Mouse (Mus musculus): ENCODE results near the gene Tmprss13. TPM values are rescaled to one million over a fixed set of nuclear protein-coding genes. Genes with fewer than 3 reads are reported as not detected.

Tmprss13 gene
- polyA plus RNA-seq, 1 experiment from 2014 or later: 0.11 TPM

DNA sequence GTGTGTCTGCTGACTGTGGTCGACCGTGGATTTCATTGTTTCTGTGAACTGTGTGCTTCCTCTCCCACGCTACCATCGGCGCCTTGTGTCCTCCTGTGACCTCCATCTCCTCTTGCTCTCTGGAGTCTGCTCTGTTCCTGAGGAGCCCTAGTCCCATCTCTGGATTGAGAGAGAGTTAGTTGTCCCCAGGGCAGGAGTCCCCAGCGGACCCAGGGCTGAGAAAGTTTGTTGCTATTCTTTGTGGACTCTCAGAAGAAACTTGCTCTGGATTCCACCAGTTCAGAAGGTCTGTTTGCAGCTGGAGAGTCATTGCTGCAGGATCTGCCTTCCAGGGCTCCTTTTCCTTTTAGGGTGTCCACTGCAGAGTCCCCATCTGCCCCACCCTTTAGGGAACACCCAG lies 76.3 kb downstream of the Tmprss13 start:
- H3K4me3 ChIP-seq (ENCODE audit: low read depth, low read length): no peak overlapping the region
- H3K27ac ChIP-seq (ENCODE audit: low read depth, low read length): no peak overlapping the region
- ATAC-seq (replicated peaks; ENCODE audit: low FRiP score): no peak
- H3K9me3 ChIP-seq (ENCODE audit: control insufficient read depth, low read length): no peaks in the 10 kb centered on the region
- DNase-seq (ENCODE audit: low spot score): no peak
- no peaks in the 10 kb centered on the region; the same call in 1 of the 2 replicates for H3K36me3 ChIP-seq (ENCODE audit: control insufficient read depth, insufficient read depth, low read length)
- H3K4me1 ChIP-seq (replicated peaks; ENCODE audit: control insufficient read depth, insufficient read depth, low read length): no peaks in the 10 kb centered on the region
- no peak overlapping the region for H3K9ac ChIP-seq (ENCODE audit: low read length)
- WGBS: 97% methylated on average over 6 of the region's 6 CpGs
- no peaks in the 10 kb centered on the region for H3K27me3 ChIP-seq (ENCODE audit: control insufficient read depth, insufficient read depth, low read length)
- H3K4me2 ChIP-seq (ENCODE audit: low read depth, low read length, severe bottlenecking): no peak overlapping the region

DNA sequence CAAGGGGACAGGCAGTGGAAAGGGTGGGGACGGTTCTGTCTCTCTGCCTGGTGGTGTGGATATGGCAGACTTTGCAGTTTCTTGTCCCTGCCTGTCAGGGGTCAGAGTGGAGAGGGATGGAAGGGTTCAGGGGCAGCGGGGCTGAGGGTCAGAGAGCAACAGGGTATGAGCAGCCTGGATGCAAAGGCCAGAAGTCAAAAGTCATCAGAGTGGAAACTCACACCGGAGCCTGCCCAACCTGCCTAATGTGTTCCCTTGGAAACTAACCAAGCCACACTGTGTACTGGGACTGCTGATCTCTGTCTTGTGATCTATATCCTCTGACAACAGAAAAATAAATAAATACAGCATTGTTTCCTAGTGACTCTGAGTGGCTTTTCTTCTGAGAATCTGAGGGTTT lies 76.9 kb downstream of the Tmprss13 start:
- ATAC-seq (replicated peaks; ENCODE audit: low FRiP score): no peak
- no peak overlapping the region for H3K27ac ChIP-seq (ENCODE audit: low read depth, low read length)
- no peaks in the 10 kb centered on the region for H3K9me3 ChIP-seq (ENCODE audit: control insufficient read depth, low read length)
- 79% methylated on average over 3 of the region's 3 CpGs for WGBS
- DNase-seq (ENCODE audit: low spot score): no peak
- H3K4me1 ChIP-seq (replicated peaks; ENCODE audit: control insufficient read depth, insufficient read depth, low read length): no peaks in the 10 kb centered on the region
- no peaks in the 10 kb centered on the region for H3K27me3 ChIP-seq (ENCODE audit: control insufficient read depth, insufficient read depth, low read length)
- H3K4me3 ChIP-seq (ENCODE audit: low read depth, low read length): no peak overlapping the region
- no peaks in the 10 kb centered on the region; the same call in 1 of the 2 replicates for H3K36me3 ChIP-seq (ENCODE audit: control insufficient read depth, insufficient read depth, low read length)
- H3K4me2 ChIP-seq (ENCODE audit: low read depth, low read length, severe bottlenecking): no peak overlapping the region
- no peak overlapping the region for H3K9ac ChIP-seq (ENCODE audit: low read length)

Other genes starting within 250 kb of the Tmprss13 start
- not detected in 2 replicates for gene Jaml, start 239.9 kb upstream of the Tmprss13 start, polyA plus RNA-seq (2014; fragmentation: Nextera tagmentation; extraction: Ambion mirVana)
- 2.9 and 3.2 TPM in 2 replicates for gene Scn2b, start 201.3 kb upstream of the Tmprss13 start, polyA plus RNA-seq (2014; fragmentation: Nextera tagmentation; extraction: Ambion mirVana)
- gene Scn4b, start 180.7 kb upstream of the Tmprss13 start, polyA plus RNA-seq (2014; fragmentation: Nextera tagmentation; extraction: Ambion mirVana): 0.19 and 0.21 TPM in 2 replicates
- not detected in 2 replicates for gene BC049352, start 137.1 kb upstream of the Tmprss13 start, polyA plus RNA-seq (2014; fragmentation: Nextera tagmentation; extraction: Ambion mirVana)
- gene Tmprss4, start 115.0 kb upstream of the Tmprss13 start, polyA plus RNA-seq (2014; fragmentation: Nextera tagmentation; extraction: Ambion mirVana): not detected in 2 replicates
- 0.45 and 0.79 TPM in 2 replicates for gene Il10ra, start 50.0 kb upstream of the Tmprss13 start, polyA plus RNA-seq (2014; fragmentation: Nextera tagmentation; extraction: Ambion mirVana)
- 122 and 124 TPM in 2 replicates for gene Fxyd6, start 51.1 kb downstream of the Tmprss13 start, polyA plus RNA-seq (2014; fragmentation: Nextera tagmentation; extraction: Ambion mirVana)
- gene Fxyd2, start 80.6 kb downstream of the Tmprss13 start, polyA plus RNA-seq (2014; fragmentation: Nextera tagmentation; extraction: Ambion mirVana): 1.5 and 3.4 TPM in 2 replicates
- 3.4 and 5.4 TPM in 2 replicates for gene Dscaml1, start 107.5 kb downstream of the Tmprss13 start, polyA plus RNA-seq (2014; fragmentation: Nextera tagmentation; extraction: Ambion mirVana)